Mouse (Mus musculus) Patski (cell line): ENCODE measurements around the gene Vdac2. TPM values are rescaled to one million over a fixed set of nuclear protein-coding genes. Genes with fewer than 3 reads are reported as not detected.

Experiments
- ATAC-seq: fragments of 100-300 bp; one replicate; pipeline ENCODE4 v1.8.0; 2021
- CTCF ChIA-PET: fragments of 350-600 bp; sonication (Branson Sonifier 250); formaldehyde crosslinking; loops from one replicate; lab custom pipeline; 2022; ENCODE audit warnings: inconsistent platforms; lab: Charles Lee
- POLR2A ChIA-PET: fragments of 350-600 bp; sonication (Branson Sonifier 250); formaldehyde crosslinking; loops from one replicate; lab custom pipeline; 2022; ENCODE audit warnings: antibody characterized with exemption, inconsistent platforms; lab: Charles Lee
- DNase-seq: peaks from one replicate; pipeline ENCODE4 v3.0.0-alpha.2; 2011; ENCODE audit warnings: low read depth, low spot score
- H3K27me3 ChIP-seq: fragments of 371-371 bp; one replicate; pipeline ENCODE4 v1.5.1; 2021
- CTCF ChIP-seq: fragments of 100-300 bp; IDR thresholded peaks from one replicate; pipeline ENCODE4 v1.5.1; 2021
- in situ Hi-C: fragments of 300-500 bp; cut with MboI; formaldehyde crosslinking; loops from 3 replicates; pipeline ENCODE4 v1.11.1; 2018; ENCODE audit warnings: low pct_unique_long_range_greater_than_20kb, mixed read lengths
- polyA plus RNA-seq: library from polyadenylated mRNA; unstranded; gene quantifications from one replicate; pipeline ENCODE4 v1.2.3, GENCODE M21; 2021

Gene Vdac2
- polyA plus RNA-seq, 1 experiment from 2014 or later = 530 TPM

DNA sequence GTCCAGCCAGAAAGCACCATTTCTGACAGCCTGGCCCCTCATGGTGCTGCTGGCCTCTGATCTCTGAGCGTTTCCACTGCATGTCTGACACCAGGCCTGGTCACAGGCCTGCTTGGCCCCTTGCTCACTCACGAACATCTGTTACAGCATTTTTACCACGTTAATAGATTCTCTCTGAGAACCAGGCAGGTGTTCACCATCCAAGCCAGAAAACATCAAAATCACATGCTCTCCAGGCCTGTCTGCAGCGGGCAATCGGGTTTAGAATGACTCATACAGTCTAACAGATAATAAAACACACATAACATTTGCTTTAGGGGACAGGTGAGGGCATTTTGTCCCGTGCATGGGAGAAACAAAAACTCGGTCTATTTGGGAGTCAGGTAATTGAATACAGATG is 41.3 kb downstream of the Vdac2 start:
- no peak for DNase-seq
- no peak for TF ChIP-seq CTCF

DNA sequence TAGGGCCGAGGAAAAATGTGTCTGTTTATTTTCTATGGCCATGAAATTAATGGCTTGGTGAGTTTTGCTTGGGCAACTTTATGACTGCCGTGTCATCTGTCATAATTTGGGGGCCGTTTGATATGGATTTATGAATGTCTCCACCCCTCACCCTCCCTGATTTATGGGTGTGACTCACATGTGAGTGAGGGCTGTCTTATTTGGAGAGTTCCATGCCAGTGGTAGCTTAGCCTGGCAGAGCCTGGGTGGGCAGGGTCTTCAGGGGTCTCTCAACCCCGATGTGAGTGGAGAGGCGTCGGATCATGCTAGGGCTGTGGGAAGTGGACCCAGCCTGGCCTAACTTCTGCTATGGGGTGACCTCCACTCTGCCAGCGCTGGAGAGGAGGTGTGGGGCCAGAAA is 41.8 kb downstream of the Vdac2 start:
- H3K27me3 ChIP-seq = no peaks in the 10 kb centered on the region
- in situ Hi-C loops = no loop called here
- no peak for ATAC-seq
- TF ChIP-seq CTCF = no peak
- ChIA-PET CTCF (no interaction called here), POLR2A (no interaction called here)
- DNase-seq = no peak

More for the DNA sequence above, 41.3 kb downstream of the Vdac2 start:
- ATAC-seq = no peak
- in situ Hi-C loops = no loop called here
- H3K27me3 ChIP-seq = no peaks in the 10 kb centered on the region
- POLR2A ChIA-PET = no interaction called here
- CTCF ChIA-PET = no interaction called here

DNA sequence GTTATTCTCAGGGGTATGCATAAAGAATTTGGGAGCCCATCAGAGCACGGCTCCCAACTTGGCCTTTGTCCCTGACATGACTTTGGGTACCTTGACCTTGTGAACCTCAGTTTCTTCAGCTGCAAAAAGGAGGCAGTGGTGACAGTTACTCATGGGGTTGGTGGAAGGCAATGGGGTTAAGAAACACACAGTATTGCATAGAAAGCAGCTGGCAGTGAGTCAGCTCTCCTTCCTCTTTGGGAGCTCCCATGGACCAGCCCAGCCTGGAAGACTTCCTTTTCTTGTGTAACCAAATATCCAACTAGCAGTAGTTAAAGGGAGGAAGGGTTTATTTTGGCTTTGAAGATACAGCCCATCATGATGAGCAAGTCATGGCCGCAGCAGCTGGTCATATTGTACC is 65.4 kb downstream of the Vdac2 start:
- POLR2A ChIA-PET = interaction anchor here (0.6 kb wide), 1 partner anchor 45 kb away, joined by 3 read pairs; no protein-coding TSS in a partner anchor
- ATAC-seq (no peak), DNase-seq (no peak)
- CTCF ChIA-PET = interaction anchor here (1.3 kb wide), 1 partner anchor 11 kb away, joined by 3 read pairs; no protein-coding TSS in a partner anchor
- no peaks in the 10 kb centered on the region for H3K27me3 ChIP-seq
- in situ Hi-C loops = no loop called here
- TF ChIP-seq CTCF = no peak

DNA sequence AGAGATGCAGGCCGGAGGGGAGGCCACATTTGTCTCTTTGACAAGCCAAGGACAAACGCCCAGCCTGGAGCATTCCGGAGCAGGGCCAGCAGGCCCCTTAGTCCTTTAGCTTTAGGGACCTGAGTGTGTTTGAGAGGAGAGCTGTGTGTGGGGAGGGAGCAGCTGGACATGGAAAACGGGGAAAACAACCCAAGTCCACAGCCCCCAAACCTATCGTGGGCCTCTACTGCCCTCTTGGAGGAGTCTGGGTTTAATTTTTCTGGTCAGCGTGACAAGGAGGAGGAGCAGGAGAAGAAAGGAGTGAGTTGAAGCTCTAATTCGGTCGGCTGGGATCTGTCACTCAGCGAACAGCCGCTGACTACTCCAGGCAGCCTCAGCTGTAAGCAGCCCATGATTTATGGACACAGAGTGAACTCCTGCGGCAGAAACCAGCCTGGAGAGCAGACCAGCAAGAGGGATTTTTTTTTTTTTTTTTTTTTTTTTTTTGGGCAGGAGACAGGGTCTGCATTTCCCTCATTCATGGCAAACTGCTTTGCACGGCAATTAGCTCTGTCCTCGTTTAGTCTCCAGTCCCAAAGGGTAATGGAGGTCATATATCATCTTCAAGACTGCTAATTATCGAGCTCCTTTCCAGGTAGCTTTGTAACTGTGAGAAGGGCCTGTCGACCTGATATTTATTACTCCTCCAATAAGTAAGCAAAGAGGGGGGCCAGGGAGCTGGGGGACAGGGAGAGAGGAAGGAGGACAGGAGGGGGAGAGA is 66.7 kb downstream of the Vdac2 start:
- no peaks in the 10 kb centered on the region for H3K27me3 ChIP-seq
- POLR2A ChIA-PET = interaction anchor here (0.6 kb wide), 1 partner anchor 230 kb away, joined by 4 read pairs; no protein-coding TSS in a partner anchor
- in situ Hi-C loops = no loop called here
- DNase-seq = no peak
- TF ChIP-seq CTCF = no peak
- no peak for ATAC-seq
- CTCF ChIA-PET = interaction anchor here (1.3 kb wide), 1 partner anchor 9 kb away, joined by 3 read pairs; no protein-coding TSS in a partner anchor

DNA sequence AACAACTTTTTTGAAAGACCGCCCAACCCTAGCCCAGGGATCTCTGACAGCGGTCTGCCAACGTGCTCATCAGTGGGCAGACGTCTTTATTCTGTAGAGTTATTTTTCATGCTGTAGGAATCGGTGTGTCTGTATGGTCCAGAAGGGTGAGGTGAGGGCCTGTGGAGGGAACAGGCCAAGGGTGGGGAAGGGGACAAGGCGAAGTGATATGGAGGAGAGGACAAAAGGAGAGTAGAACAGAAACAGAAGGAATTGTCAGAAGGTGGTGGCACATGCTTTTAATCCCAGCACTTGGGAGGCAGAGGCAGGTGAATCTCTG is 67.3 kb downstream of the Vdac2 start:
- no peak for DNase-seq
- no peaks in the 10 kb centered on the region for H3K27me3 ChIP-seq
- no peak for ATAC-seq
- in situ Hi-C loops = no loop called here
- ChIA-PET POLR2A (interaction anchor here (0.6 kb wide), 1 partner anchor 230 kb away, joined by 4 read pairs; no protein-coding TSS in a partner anchor), CTCF (no interaction called here)
- TF ChIP-seq CTCF = no peak

Other genes starting within 250 kb of the Vdac2 start
- gene Dupd1, start 110.7 kb upstream of the Vdac2 start, polyA plus RNA-seq = not detected
- 26.1 TPM for gene Samd8, start 74.7 kb upstream of the Vdac2 start, polyA plus RNA-seq
- 0.36 TPM for gene Dusp13, start 74.1 kb upstream of the Vdac2 start, polyA plus RNA-seq
- 87.0 TPM for gene Comtd1, start 23.7 kb downstream of the Vdac2 start, polyA plus RNA-seq
- gene Zfp503, start 164.4 kb downstream of the Vdac2 start, polyA plus RNA-seq = 46.5 TPM
- 0.26 TPM for gene Lrmda, start 194.5 kb downstream of the Vdac2 start, polyA plus RNA-seq